Mouse (Mus musculus) megakaryocyte, embryonic 14.5 days (primary cell): ENCODE data around the gene Ttc23.

Source experiments
- FLI1 ChIP-seq: IDR thresholded peaks from 2 replicates; pipeline ENCODE4 v1.6.1; 2012; ENCODE audit warnings: low read length, inconsistent platforms, mixed read lengths
- GATA1 ChIP-seq: IDR thresholded peaks from 3 replicates; pipeline ENCODE4 v1.6.1; 2012; ENCODE audit warnings: mixed read lengths, low read length, inconsistent platforms, borderline replicate concordance

GRCm38 (mm10) chr7:67740382-67740781 lies 93.2 kb downstream of the Ttc23 start:
- no peak for TF ChIP-seq GATA1
- no peak for TF ChIP-seq FLI1
